Mouse (Mus musculus) gonadal fat pad, adult 2 months (tissue): ENCODE data around the gene Magea6. TPM values are rescaled to one million over a fixed set of nuclear protein-coding genes. Genes with fewer than 3 reads are reported as not detected.
"Not testable (repeated sequence)": the region's sequence is repeated elsewhere in the genome, so short reads cannot be mapped to it uniquely, and the experiment has no call there.

ENCODE experiments used
- DNase-seq: peaks from one replicate; pipeline ENCODE4 v3.0.0-alpha.2; 2012; ENCODE audit warnings: low read depth
- polyA plus RNA-seq: library from polyadenylated mRNA; depleted of rRNA; stranded (reverse); fragments of >200 nt; gene quantifications from 2 replicates; pipeline ENCODE4 v1.2.3, GENCODE M21; 2012; rRNA removed

The Magea6 gene
- polyA plus RNA-seq, result not detected in 2 replicates

- not testable (repeated sequence) for DNase-seq
These were observed at the start of gene Magea6 for GRCm38 (mm10) chrX:154935887-154936286. Magea6 (minus strand) TSS chrX:154935987.

- not testable (repeated sequence) for DNase-seq
These were observed 13.6 kb upstream of the Magea6 start, which contains the start of gene Magea3 for GRCm38 (mm10) chrX:154949405-154949804. Magea3 (minus strand) TSS chrX:154949505.

GRCm38 (mm10) chrX:154890167-154890566 is 45.6 kb downstream of the Magea6 start, which contains the start of gene Cldn34b1:
Cldn34b1 (minus strand) TSS chrX:154890267.
- not testable (repeated sequence) for DNase-seq

Other genes with a start within 250 kb of the Magea6 start
- not detected in 2 replicates for gene Cldn34b1, start 45.7 kb downstream of the Magea6 start, polyA plus RNA-seq
- not detected in 2 replicates for gene Magea3, start 13.5 kb upstream of the Magea6 start, polyA plus RNA-seq
- not detected in 2 replicates for gene Magea8, start 59.9 kb upstream of the Magea6 start, polyA plus RNA-seq
- not detected in 2 replicates for gene Magea5, start 127.2 kb upstream of the Magea6 start, polyA plus RNA-seq
- gene Magea1, start 153.8 kb upstream of the Magea6 start, polyA plus RNA-seq, result not detected in 2 replicates
- not detected in 2 replicates for gene Magea2, start 157.7 kb upstream of the Magea6 start, polyA plus RNA-seq
- 0.23 TPM in 1 of 2 replicates, not detected in the other for gene Cldn34b2, start 192.4 kb upstream of the Magea6 start, polyA plus RNA-seq